Mouse (Mus musculus) gastrocnemius, adult 18-20 months (tissue): ENCODE measurements around the gene Gm16181. TPM values are rescaled to one million over a fixed set of nuclear protein-coding genes. Genes with fewer than 3 reads are reported as not detected.

Experiments used
- DNase-seq: peaks from one replicate; pipeline ENCODE4 v3.0.0; 2021; ENCODE audit warnings: low spot score
- microRNA-seq: library from miRNA; unstranded; fragments of <30 nt; microRNA quantifications from one replicate; pipeline ENCODE4 v1.2.0, GENCODE M21; 2021
- total RNA-seq, 2 experiments: library from RNA; stranded (reverse); gene quantifications; 2 replicates each; pipeline ENCODE4 v1.2.3; 2021

Gm16181 gene
- total RNA-seq, 2 experiments from 2014 or later, result not detected

DNA sequence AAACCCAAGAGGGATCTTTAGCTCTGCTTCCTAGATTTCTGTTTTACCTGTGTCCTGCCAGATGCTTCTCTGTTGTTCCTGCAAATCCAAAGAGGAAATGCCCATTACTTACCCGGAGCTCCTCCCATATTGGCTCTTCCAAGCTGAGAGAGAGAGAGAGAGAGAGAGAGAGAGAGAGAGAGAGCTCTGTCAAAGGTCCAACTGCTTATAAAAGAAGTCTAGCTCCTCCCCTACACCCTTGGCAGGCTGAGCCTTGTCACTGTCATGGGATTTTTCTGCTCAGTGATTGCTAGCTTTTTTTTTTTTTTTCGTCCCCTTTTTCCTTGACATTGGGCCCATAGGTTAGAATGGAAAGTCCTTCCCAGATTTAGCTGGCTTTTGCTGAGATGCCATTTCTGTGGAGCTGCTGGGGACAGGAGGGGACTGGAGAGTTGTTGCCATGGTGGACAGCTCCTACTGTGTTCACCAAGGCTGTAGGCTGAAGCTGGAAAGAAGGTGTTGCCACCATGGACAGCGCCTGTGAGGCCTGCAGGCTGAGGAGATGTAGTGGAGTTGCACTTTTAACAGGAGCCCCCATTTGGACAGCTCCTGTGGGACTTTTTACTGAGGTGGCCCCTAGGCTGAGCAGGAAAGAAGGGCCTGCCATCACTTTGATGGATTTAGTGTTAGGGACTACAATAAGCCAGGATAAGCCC is 49.2 kb downstream of the Gm16181 start:
- no peak for DNase-seq

GRCm38 (mm10) chr17:35272249-35272648 is 51.6 kb downstream of the Gm16181 start:
- no peak for DNase-seq

Small RNA genes lying within 50 kb of the gene (microRNA-seq; reads per million reads assigned to microRNA genes)
- gene Mir6973a (not detected), gene Mir6974 (1.4 reads per million), gene Mir6975 (not detected), gene Mir8094 (not detected)

Other genes starting within 250 kb of the Gm16181 start
- gene Hspa1a, start 248.7 kb upstream of the Gm16181 start, total RNA-seq, result 10 to 100 TPM; 16.6 to 99.8 TPM
- 10 to 100 TPM; 31.8 to 33.6 TPM for gene Hspa1l, start 248.1 kb upstream of the Gm16181 start, total RNA-seq
- 10 to 100 TPM; 14.0 to 17.1 TPM for gene Lsm2, start 239.0 kb upstream of the Gm16181 start, total RNA-seq
- gene Vars, start 219.8 kb upstream of the Gm16181 start, total RNA-seq, result 10 to 100 TPM; 38.2 TPM
- 10 to 100 TPM; 13.2 to 16.8 TPM for gene Vwa7, start 204.3 kb upstream of the Gm16181 start, total RNA-seq
- not detected for gene Sapcd1, start 192.8 kb upstream of the Gm16181 start, total RNA-seq
- under 1 TPM in 1 of 2 experiments, not detected in 1; 0.28 TPM for gene Msh5, start 174.1 kb upstream of the Gm16181 start, total RNA-seq
- 10 to 100 TPM in 1 of 2 experiments, 1 to 10 TPM in 1; 7.5 to 11.6 TPM for gene Clic1, start 170.9 kb upstream of the Gm16181 start, total RNA-seq
- 1 to 10 TPM; 4.5 to 8.7 TPM for gene Ddah2, start 161.8 kb upstream of the Gm16181 start, total RNA-seq
- gene Ly6g6c, start 155.4 kb upstream of the Gm16181 start, total RNA-seq, result not detected
- gene Mpig6b, start 154.7 kb upstream of the Gm16181 start, total RNA-seq, result not detected
- not detected for gene Ly6g6e, start 143.9 kb upstream of the Gm16181 start, total RNA-seq
- 1 to 10 TPM in 1 of 2 experiments, not detected in 1; 3.0 TPM for gene Ly6g6d, start 142.8 kb upstream of the Gm16181 start, total RNA-seq
- not detected for gene Ly6g6f, start 135.2 kb upstream of the Gm16181 start, total RNA-seq
- 10 to 100 TPM; 85.3 to 87.7 TPM for gene Abhd16a, start 131.6 kb upstream of the Gm16181 start, total RNA-seq
- not detected for gene Ly6g5c, start 112.6 kb upstream of the Gm16181 start, total RNA-seq
- gene Ly6g5b, start 105.4 kb upstream of the Gm16181 start, total RNA-seq, result not detected
- 1 to 10 TPM; 8.7 to 9.0 TPM for gene Gpank1, start 99.4 kb upstream of the Gm16181 start, total RNA-seq
- gene Csnk2b, start 98.8 kb upstream of the Gm16181 start, total RNA-seq, result 100 to 1,000 TPM; 176 to 183 TPM
- gene D17H6S53E, start 94.5 kb upstream of the Gm16181 start, total RNA-seq, result 10 to 100 TPM; 12.6 to 16.6 TPM
- gene Apom, start 88.8 kb upstream of the Gm16181 start, total RNA-seq, result not detected
- 100 to 1,000 TPM; 233 to 265 TPM for gene Bag6, start 85.7 kb upstream of the Gm16181 start, total RNA-seq
- gene Prrc2a, start 55.9 kb upstream of the Gm16181 start, total RNA-seq, result 100 to 1,000 TPM; 102 to 111 TPM
- 1 to 10 TPM in 1 of 2 experiments, under 1 TPM in 1; 0.84 to 1.1 TPM for gene Aif1, start 44.8 kb upstream of the Gm16181 start, total RNA-seq
- gene Lst1, start 32.4 kb upstream of the Gm16181 start, total RNA-seq, result 1 to 10 TPM in 1 of 2 experiments, not detected in 1; 1.1 TPM
- gene Ltb, start 26.4 kb upstream of the Gm16181 start, total RNA-seq, result under 1 TPM in 1 of 2 experiments, not detected in 1; 0.38 TPM
- gene Tnf, start 18.8 kb upstream of the Gm16181 start, total RNA-seq, result not detected
- under 1 TPM; 0.43 to 0.48 TPM for gene Lta, start 15.5 kb upstream of the Gm16181 start, total RNA-seq
- 1 to 10 TPM; 1.1 to 1.8 TPM for gene Atp6v1g2, start 12.8 kb downstream of the Gm16181 start, total RNA-seq
- 1 to 10 TPM; 7.0 to 7.2 TPM for gene Nfkbil1, start 15.0 kb downstream of the Gm16181 start, total RNA-seq
- 10 to 100 TPM; 83.5 to 83.8 TPM for gene Ddx39b, start 20.9 kb downstream of the Gm16181 start, total RNA-seq
- 10 to 100 TPM; 36.3 to 59.0 TPM for gene H2-D1, start 41.9 kb downstream of the Gm16181 start, total RNA-seq
- gene H2-Q1, start 99.6 kb downstream of the Gm16181 start, total RNA-seq, result under 1 TPM; 0.19 to 0.27 TPM
- gene H2-Q2, start 121.4 kb downstream of the Gm16181 start, total RNA-seq, result under 1 TPM; 0.18 to 0.71 TPM
- gene H2-Q4, start 158.8 kb downstream of the Gm16181 start, total RNA-seq, result 1 to 10 TPM; 3.5 to 6.6 TPM
- gene H2-Q6, start 204.0 kb downstream of the Gm16181 start, total RNA-seq, result 1 to 10 TPM in 1 of 2 experiments, under 1 TPM in 1; 0.94 to 1.2 TPM
- 1 to 10 TPM in 1 of 2 experiments, under 1 TPM in 1; 0.82 to 1.8 TPM for gene H2-Q7, start 218.3 kb downstream of the Gm16181 start, total RNA-seq
- 1 to 10 TPM in 1 of 2 experiments, under 1 TPM in 1; 0.39 to 1.2 TPM for gene H2-Q10, start 249.3 kb downstream of the Gm16181 start, total RNA-seq